Mouse (Mus musculus): Measurements from ENCODE around the gene Ngdn. TPM values are rescaled to one million over a fixed set of nuclear protein-coding genes. Genes with fewer than 3 reads are reported as not detected.

Gene Ngdn
- polyA plus RNA-seq, 1 experiment from 2014 or later, result 63.4 TPM

DNA sequence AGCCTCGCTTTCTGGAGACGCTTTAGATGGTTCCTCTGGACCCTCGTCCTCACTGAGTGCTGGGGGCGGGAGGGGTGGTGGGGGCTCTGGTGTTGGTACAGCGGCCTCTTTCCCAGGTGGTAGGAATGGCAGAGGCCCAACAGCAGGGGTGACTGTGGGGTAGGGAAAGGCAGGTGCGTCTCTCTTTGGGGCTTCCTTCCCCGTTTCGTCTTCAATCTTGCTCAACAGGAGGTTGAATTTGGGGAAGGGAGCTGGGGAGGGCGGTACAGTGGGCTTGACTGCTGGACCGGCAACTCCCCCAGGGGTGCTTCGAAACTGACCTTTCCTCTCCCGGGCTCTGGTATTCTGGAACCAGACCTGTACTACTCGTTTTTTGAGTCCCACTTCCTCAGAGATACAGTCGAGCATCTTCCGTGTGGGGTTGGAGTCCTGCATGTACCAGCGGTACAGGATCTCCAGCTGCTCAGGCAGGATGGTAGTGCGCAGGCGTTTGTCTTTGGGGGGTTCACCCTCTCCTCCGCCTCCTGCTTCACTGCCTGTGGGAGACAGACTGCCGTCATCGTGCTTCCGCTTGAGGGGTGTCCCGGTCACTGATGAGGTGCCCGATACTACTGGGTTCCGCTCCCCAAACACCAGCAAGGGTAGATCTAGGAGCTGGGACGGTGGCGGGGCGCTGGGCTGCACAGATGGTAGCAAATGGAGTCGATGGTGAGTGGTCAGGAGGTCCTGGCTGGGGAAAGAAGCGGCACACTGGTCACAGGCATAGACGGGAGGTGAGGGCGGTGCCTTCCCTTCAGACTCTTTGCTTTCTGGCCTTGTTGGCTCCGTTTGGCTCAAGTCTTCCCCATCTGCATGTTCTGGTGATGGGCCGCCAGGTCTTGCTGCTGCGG lies 49.5 kb downstream of the Ngdn start:
- no peak for ATAC-seq (ENCODE audit: low FRiP score)
- 74% methylated on average over 35 of the region's 35 CpGs for WGBS
- Histone ChIP-seq H3K9me3 (replicated peaks) (no peaks in the 10 kb centered on the region), H3K9ac (no peak overlapping the region), H3K27ac (no peak overlapping the region), H3K4me3 (no peak overlapping the region), H3K27me3 (no peaks in the 10 kb centered on the region), H3K36me3 (peaks cover 76% of the 10 kb centered on the region), H3K4me1 (peaks cover 23% of the 10 kb centered on the region), H3K4me2 (replicated peaks) (no peak overlapping the region)

DNA sequence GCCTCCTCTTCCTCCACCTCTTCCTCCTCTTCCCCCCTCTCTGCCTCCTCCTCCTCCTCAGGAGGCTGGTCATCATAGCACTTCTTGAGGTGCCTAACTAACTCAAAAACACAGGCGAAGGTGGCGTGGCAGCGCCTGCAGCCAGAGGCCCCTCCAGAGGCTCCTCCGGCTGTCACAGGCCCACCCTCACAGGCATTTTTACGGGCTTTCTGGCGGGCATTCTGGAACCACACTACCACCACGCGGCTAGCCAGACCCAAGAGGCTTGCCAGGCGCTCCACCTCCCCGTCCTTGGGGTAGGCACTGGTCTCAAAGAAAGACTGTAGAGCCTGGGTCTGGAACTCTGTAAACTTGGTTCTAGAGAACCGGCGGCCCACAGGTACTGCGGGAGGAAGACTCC lies 50.1 kb downstream of the Ngdn start:
- H3K27me3 ChIP-seq, result no peaks in the 10 kb centered on the region
- WGBS, result 86% methylated on average over 13 of the region's 13 CpGs
- H3K4me1 ChIP-seq, result peaks cover 23% of the 10 kb centered on the region
- peaks cover 82% of the 10 kb centered on the region for H3K36me3 ChIP-seq
- H3K4me3 ChIP-seq, result no peak overlapping the region
- no peak for ATAC-seq (ENCODE audit: low FRiP score)
- H3K9ac ChIP-seq, result no peak overlapping the region
- H3K9me3 ChIP-seq (replicated peaks), result no peaks in the 10 kb centered on the region
- H3K4me2 ChIP-seq (replicated peaks), result no peak overlapping the region
- H3K27ac ChIP-seq, result no peak overlapping the region

DNA sequence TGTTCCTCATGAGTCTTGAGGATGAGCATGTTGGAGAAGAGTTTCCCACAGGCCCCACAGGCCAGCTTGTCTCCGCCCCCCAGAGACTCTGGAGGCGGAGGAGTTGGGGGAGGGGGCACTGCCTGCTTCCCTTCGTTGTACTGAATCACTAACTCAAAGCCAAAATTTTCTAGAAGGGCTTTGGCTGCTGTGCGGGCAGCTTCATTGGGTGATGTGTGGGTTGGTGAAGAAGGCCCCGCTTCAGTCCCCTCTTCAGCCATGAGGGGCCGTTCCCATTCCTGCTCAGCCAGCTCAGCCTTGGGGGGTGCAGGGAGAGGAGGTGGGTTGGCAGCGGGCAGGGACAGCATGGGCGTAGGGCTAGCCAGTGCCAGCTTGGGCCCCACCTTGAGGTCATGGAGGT lies 50.8 kb downstream of the Ngdn start:
- no peaks in the 10 kb centered on the region for H3K9me3 ChIP-seq (replicated peaks)
- peaks cover 21% of the 10 kb centered on the region for H3K4me1 ChIP-seq
- no peak overlapping the region for H3K9ac ChIP-seq
- H3K4me3 ChIP-seq, result no peak overlapping the region
- no peaks in the 10 kb centered on the region for H3K27me3 ChIP-seq
- WGBS, result 88% methylated on average over 8 of the region's 8 CpGs
- H3K36me3 ChIP-seq, result peaks cover 89% of the 10 kb centered on the region
- no peak overlapping the region for H3K4me2 ChIP-seq (replicated peaks)
- ATAC-seq (ENCODE audit: low FRiP score), result no peak
- H3K27ac ChIP-seq, result no peak overlapping the region

DNA sequence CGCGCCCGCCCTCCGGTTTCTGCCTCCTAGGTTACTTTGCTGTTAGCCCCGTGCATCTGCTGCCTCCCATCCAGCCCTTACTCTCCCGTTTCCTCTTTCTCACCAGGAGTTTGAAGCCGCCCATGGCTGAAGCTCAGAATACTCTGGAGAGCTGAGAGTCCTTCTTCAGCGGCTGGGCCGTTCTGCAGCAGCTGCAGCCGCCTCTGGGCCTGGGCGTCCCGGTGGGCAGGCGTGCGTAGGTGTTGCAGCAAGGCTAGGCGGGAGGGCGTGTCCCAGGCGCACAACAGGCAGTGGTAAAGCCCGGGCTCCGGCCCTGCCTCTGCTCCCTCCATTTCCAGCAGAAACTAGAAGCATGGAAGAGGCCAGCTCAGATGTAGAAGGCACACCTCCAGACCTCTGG lies 56.5 kb downstream of the Ngdn start:
- Histone ChIP-seq H3K4me2 (replicated peaks) (peak overlapping the region; percentile 11; the same call in 1 of the 2 replicates), H3K27me3 (0 out of 2 replicates have a peak, but pooled peaks cover 3% of the 10 kb centered on the region), H3K27ac (0 out of 2 replicates have a peak overlapping the region, but pooled peaks have one; percentile 1), H3K9me3 (replicated peaks) (no peaks in the 10 kb centered on the region), H3K9ac (0 out of 2 replicates have a peak overlapping the region, but pooled peaks have one; percentile 5), H3K4me1 (peaks cover 21% of the 10 kb centered on the region), H3K36me3 (peaks cover 82% of the 10 kb centered on the region), H3K4me3 (no peak overlapping the region)
- WGBS, result 29% methylated on average over 19 of the region's 19 CpGs
- ATAC-seq (ENCODE audit: low FRiP score), result no peak

MicroRNAs encoded within 50 kb of the gene (microRNA counts, 519-probe panel; counts per million panel counts)
- 470 counts per million, percentile 58 among the panel's probes with 10 or more counts for microRNA mmu-miR-208b

Small RNA genes lying within 50 kb of the gene (microRNA-seq; reads per million reads assigned to microRNA genes)
- gene Mir208b, result 33.9 reads per million, percentile 34 among the genes with 10 or more reads in this experiment

Other genes with a start within 250 kb of the Ngdn start
- gene Slc7a8, start 233.5 kb upstream of the Ngdn start, polyA plus RNA-seq (2016; fragmentation: Nextera tagmentation; extraction: Ambion mirVana), result 3.9 and 5.7 TPM in 2 replicates
- gene Rnf212b, start 201.3 kb upstream of the Ngdn start, polyA plus RNA-seq (2016; fragmentation: Nextera tagmentation; extraction: Ambion mirVana), result not detected in 2 replicates
- 11.0 and 14.0 TPM in 2 replicates for gene Homez, start 144.5 kb upstream of the Ngdn start, polyA plus RNA-seq (2016; fragmentation: Nextera tagmentation; extraction: Ambion mirVana)
- gene Ppp1r3e, start 137.9 kb upstream of the Ngdn start, polyA plus RNA-seq (2016; fragmentation: Nextera tagmentation; extraction: Ambion mirVana), result 0.48 and 1.5 TPM in 2 replicates
- 3.6 and 3.7 TPM in 2 replicates for gene Bcl2l2, start 132.1 kb upstream of the Ngdn start, polyA plus RNA-seq (2016; fragmentation: Nextera tagmentation; extraction: Ambion mirVana)
- gene Gm20521, start 132.0 kb upstream of the Ngdn start, polyA plus RNA-seq (2016; fragmentation: Nextera tagmentation; extraction: Ambion mirVana), result 0.32 TPM in 1 of 2 replicates, not detected in the other
- gene Pabpn1, start 123.0 kb upstream of the Ngdn start, polyA plus RNA-seq (2016; fragmentation: Nextera tagmentation; extraction: Ambion mirVana), result 200 and 201 TPM in 2 replicates
- 135 and 137 TPM in 2 replicates for gene Slc22a17, start 102.3 kb upstream of the Ngdn start, polyA plus RNA-seq (2016; fragmentation: Nextera tagmentation; extraction: Ambion mirVana)
- gene Efs, start 89.3 kb upstream of the Ngdn start, polyA plus RNA-seq (2016; fragmentation: Nextera tagmentation; extraction: Ambion mirVana), result 28.4 and 32.9 TPM in 2 replicates
- gene Il25, start 82.8 kb upstream of the Ngdn start, polyA plus RNA-seq (2016; fragmentation: Nextera tagmentation; extraction: Ambion mirVana), result not detected in 2 replicates
- 5.2 and 6.3 TPM in 2 replicates for gene Cmtm5, start 79.2 kb upstream of the Ngdn start, polyA plus RNA-seq (2016; fragmentation: Nextera tagmentation; extraction: Ambion mirVana)
- gene Myh6, start 48.5 kb upstream of the Ngdn start, polyA plus RNA-seq (2016; fragmentation: Nextera tagmentation; extraction: Ambion mirVana), result 0.81 and 1.4 TPM in 2 replicates
- not detected in 2 replicates for gene Gm17428, start 38.5 kb upstream of the Ngdn start, polyA plus RNA-seq (2016; fragmentation: Nextera tagmentation; extraction: Ambion mirVana)
- 4.9 and 9.1 TPM in 2 replicates for gene Myh7, start 20.8 kb upstream of the Ngdn start, polyA plus RNA-seq (2016; fragmentation: Nextera tagmentation; extraction: Ambion mirVana)
- gene Zfhx2, start 76.9 kb downstream of the Ngdn start, polyA plus RNA-seq (2016; fragmentation: Nextera tagmentation; extraction: Ambion mirVana), result 30.9 and 33.1 TPM in 2 replicates
- 27.3 and 27.7 TPM in 2 replicates for gene Thtpa, start 79.3 kb downstream of the Ngdn start, polyA plus RNA-seq (2016; fragmentation: Nextera tagmentation; extraction: Ambion mirVana)
- gene Ap1g2, start 91.1 kb downstream of the Ngdn start, polyA plus RNA-seq (2016; fragmentation: Nextera tagmentation; extraction: Ambion mirVana), result 9.4 and 10.1 TPM in 2 replicates
- 10.5 and 11.5 TPM in 2 replicates for gene Jph4, start 101.5 kb downstream of the Ngdn start, polyA plus RNA-seq (2016; fragmentation: Nextera tagmentation; extraction: Ambion mirVana)
- gene Dhrs2, start 206.6 kb downstream of the Ngdn start, polyA plus RNA-seq (2016; fragmentation: Nextera tagmentation; extraction: Ambion mirVana), result 0.17 TPM in 1 of 2 replicates, not detected in the other

All from hindbrain, embryonic 12.5 days (tissue).